Mouse (Mus musculus) retina, adult 2 months (tissue): ENCODE data around the gene Ranbp3l.

Experiments used
- DNase-seq: peaks from one replicate; pipeline ENCODE4 v3.0.0-alpha.2; 2012; ENCODE audit warnings: low read depth, low spot score

The Ranbp3l gene

GRCm38 (mm10) chr15:9070912-9071555 lies 103.3 kb downstream of the Ranbp3l start, which contains the start of gene Nadk2:
Nadk2 (plus strand) TSS chr15:9071260.
- DNase-seq, result peak; percentile 96

GRCm38 (mm10) chr15:9071556-9072544 lies 104.1 kb downstream of the Ranbp3l start:
- DNase-seq, result no peak

GRCm38 (mm10) chr15:9072630-9073029 lies 104.9 kb downstream of the Ranbp3l start:
- DNase-seq, result no peak

GRCm38 (mm10) chr15:9073067-9073608 lies 105.4 kb downstream of the Ranbp3l start:
- no peak for DNase-seq

GRCm38 (mm10) chr15:9073684-9074083 lies 105.9 kb downstream of the Ranbp3l start:
- no peak for DNase-seq

- DNase-seq, result no peak
These were observed 106.4 kb downstream of the Ranbp3l start for GRCm38 (mm10) chr15:9074139-9074538.

- DNase-seq, result no peak
These were observed 106.9 kb downstream of the Ranbp3l start for GRCm38 (mm10) chr15:9074671-9075070.

- DNase-seq, result no peak
These were observed 108.0 kb downstream of the Ranbp3l start for GRCm38 (mm10) chr15:9075608-9076200.

GRCm38 (mm10) chr15:9078481-9079300 lies 110.9 kb downstream of the Ranbp3l start:
- no peak for DNase-seq

GRCm38 (mm10) chr15:9079626-9080025 lies 111.9 kb downstream of the Ranbp3l start:
- no peak for DNase-seq

- no peak for DNase-seq
These were observed 112.5 kb downstream of the Ranbp3l start for GRCm38 (mm10) chr15:9080206-9080605.

GRCm38 (mm10) chr15:9081294-9081693 lies 113.5 kb downstream of the Ranbp3l start:
- DNase-seq, result no peak

GRCm38 (mm10) chr15:9082753-9083152 lies 115.0 kb downstream of the Ranbp3l start:
- no peak for DNase-seq

GRCm38 (mm10) chr15:9086813-9087212 lies 119.1 kb downstream of the Ranbp3l start:
- no peak for DNase-seq

GRCm38 (mm10) chr15:9087421-9087820 lies 119.7 kb downstream of the Ranbp3l start:
- DNase-seq, result no peak

- peak; percentile 58 for DNase-seq
These were observed 120.3 kb downstream of the Ranbp3l start for GRCm38 (mm10) chr15:9087895-9088682.

- no peak for DNase-seq
These were observed 120.9 kb downstream of the Ranbp3l start for GRCm38 (mm10) chr15:9088683-9089072.

GRCm38 (mm10) chr15:9089136-9089720 lies 121.5 kb downstream of the Ranbp3l start:
- no peak for DNase-seq

- DNase-seq, result no peak
These were observed 122.9 kb downstream of the Ranbp3l start for GRCm38 (mm10) chr15:9090662-9091061.
